In the genomic region with DNA sequence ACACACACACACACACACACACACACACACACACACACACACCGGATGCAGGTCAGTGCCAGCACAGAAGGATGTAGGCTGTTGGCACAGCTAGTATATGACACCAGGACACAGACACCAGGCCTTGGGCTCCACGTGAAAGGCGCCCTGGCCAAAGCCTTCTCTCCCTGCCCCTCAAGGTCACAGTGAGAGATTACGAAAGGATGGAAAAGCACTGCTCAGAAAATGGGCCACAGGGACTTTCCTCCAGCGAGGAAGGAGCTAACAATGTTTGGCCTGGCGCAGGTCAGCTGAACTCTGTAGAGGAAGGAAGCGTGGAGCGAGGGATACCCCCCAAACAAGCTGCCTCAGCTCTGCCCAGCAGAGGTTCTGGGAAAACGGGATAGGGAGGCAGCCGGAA, we compare ENCODE assay signal across 9 mouse cellular contexts.
A peak's percentile ranks its signal among the peaks of the same experiment; 100 is the strongest.
DNase-seq lines count a peak whose midpoint lies in the region; ATAC-seq and TF ChIP-seq lines count a peak whose summit lies in the region.
"Had no signal": no experiment of that assay in that cellular context is flagged by ENCODE, and none has a peak within 500 bp of the region (broad histone marks: within the 10 kb centered on the region; RNA-seq: fewer than 3 reads in every experiment).

No protein-coding gene starts in this region.

- H3K9me3 ChIP-seq in liver, embryonic 13.5 days (replicated peaks): no peaks in the 10 kb centered on the region
- H3K9me3 ChIP-seq in forebrain, postnatal 0 days (ENCODE audit: low read length): no peaks in the 10 kb centered on the region

- H3K4me2 ChIP-seq in liver, embryonic 13.5 days: no peak overlapping the region
- no peak overlapping the region for H3K4me2 ChIP-seq in forebrain, postnatal 0 days (ENCODE audit: low read depth)

- H3K36me3 ChIP-seq in liver, embryonic 13.5 days: no peaks in the 10 kb centered on the region
- no peaks in the 10 kb centered on the region for H3K36me3 ChIP-seq in forebrain, postnatal 0 days (ENCODE audit: insufficient read depth)

- TF ChIP-seq CTCF in forebrain, postnatal 0 days (IDR thresholded peaks at IDR 0.05; ENCODE audit: low read depth): no peak

- H3K4me3 ChIP-seq in liver, embryonic 13.5 days (replicated peaks): no peak overlapping the region
- H3K4me3 ChIP-seq in forebrain, postnatal 0 days (ENCODE audit: low read depth, low read length): no peak overlapping the region

- no peaks in the 10 kb centered on the region for H3K27me3 ChIP-seq in liver, embryonic 13.5 days
- H3K27me3 ChIP-seq in forebrain, postnatal 0 days (ENCODE audit: insufficient read depth, low read length): no peaks in the 10 kb centered on the region

- intact Hi-C loops in heart, postnatal 25 days (cut with DNase I): no loop called here

- no peak overlapping the region for H3K9ac ChIP-seq in liver, embryonic 13.5 days
- no peak overlapping the region for H3K9ac ChIP-seq in forebrain, postnatal 0 days
- H3K9ac ChIP-seq: liver, embryonic 14.5 days had no signal

- ATAC-seq in liver, embryonic 13.5 days (ENCODE audit: low read depth): no peak
- ATAC-seq in forebrain, postnatal 0 days: no peak

- WGBS in liver, embryonic 13.5 days (ENCODE audit: insufficient replicate concordance): 50% methylated on average over 10 of the region's 10 CpGs
- WGBS in forebrain, postnatal 0 days: 60% methylated on average over 10 of the region's 10 CpGs

- H3K27ac ChIP-seq in liver, embryonic 13.5 days: peak overlapping the region; percentile 32
- no peak overlapping the region for H3K27ac ChIP-seq in forebrain, postnatal 0 days (ENCODE audit: low read depth, low read length)
- H3K27ac ChIP-seq: liver, embryonic 14.5 days had no signal

- H3K4me1 ChIP-seq in liver, embryonic 13.5 days (replicated peaks): peaks cover 49% of the 10 kb centered on the region
- 0 out of 2 replicates have a peak, but pooled peaks cover 3% of the 10 kb centered on the region for H3K4me1 ChIP-seq in forebrain, postnatal 0 days (ENCODE audit: insufficient read depth)

- peak; percentile 31 for DNase-seq in gastrocnemius, adult 18-20 months (ENCODE audit: low spot score)
- DNase-seq in gastrocnemius, postnatal 10 days: no peak
- peak; percentile 91 for DNase-seq in adrenal gland, postnatal 14 days
- DNase-seq in heart, postnatal 25 days (ENCODE audit: low spot score): peak; percentile 34
- no peak for DNase-seq in liver, embryonic 13.5 days
- no peak for DNase-seq in forebrain, postnatal 0 days
- DNase-seq in urinary bladder, postnatal 10 days (ENCODE audit: low spot score): no peak
- no peak for DNase-seq in thymus, postnatal 0 days (ENCODE audit: low spot score)

Comparison
In these comparisons a context has a peak if more than half of its experiments do, and no peak if none do; other contexts are left out.
1. DNase-seq: peak in gastrocnemius, adult 18-20 months (single experiment), adrenal gland, postnatal 14 days (single experiment) and heart, postnatal 25 days (single experiment); none in gastrocnemius, postnatal 10 days (single experiment), liver, embryonic 13.5 days (single experiment), forebrain, postnatal 0 days (single experiment), urinary bladder, postnatal 10 days (single experiment) and thymus, postnatal 0 days (single experiment).